Comparison of ENCODE assay signal across 32 mouse cellular contexts in genomic region chr13:96110767-96111166, GRCm38 (mm10). TPM values are rescaled to one million over a fixed set of nuclear protein-coding genes. Genes with fewer than 3 reads are reported as not detected.
DNase-seq lines count a peak whose midpoint lies in the region; ATAC-seq lines count a peak whose summit lies in the region.
"Had no signal": no experiment of that assay in that cellular context is flagged by ENCODE, and none has a peak within 500 bp of the region (broad histone marks: within the 10 kb centered on the region; RNA-seq: fewer than 3 reads in every experiment).

No protein-coding gene starts in this region.

- no peaks in the 10 kb centered on the region for H3K9me3 ChIP-seq in hindbrain, embryonic 12.5 days (replicated peaks)
- no peaks in the 10 kb centered on the region for H3K9me3 ChIP-seq in hindbrain, embryonic 16.5 days (ENCODE audit: control insufficient read depth, low read length)
- H3K9me3 ChIP-seq in midbrain, embryonic 15.5 days = no peaks in the 10 kb centered on the region
- H3K9me3 ChIP-seq in midbrain, embryonic 16.5 days (replicated peaks; ENCODE audit: control insufficient read depth, low read length, poor library complexity, severe bottlenecking) = no peaks in the 10 kb centered on the region
- H3K9me3 ChIP-seq in neural tube, embryonic 14.5 days (ENCODE audit: control insufficient read depth, low read length) = no peaks in the 10 kb centered on the region
- H3K9me3 ChIP-seq: embryonic facial prominence, embryonic 13.5 days; limb, embryonic 10.5 days; limb, embryonic 15.5 days; liver, embryonic 13.5 days; megakaryocyte, embryonic 14.5 days; midbrain, embryonic 12.5 days; stomach, embryonic 15.5 days had no signal

- H3K27me3 ChIP-seq in hindbrain, embryonic 12.5 days = no peaks in the 10 kb centered on the region
- no peaks in the 10 kb centered on the region for H3K27me3 ChIP-seq in hindbrain, embryonic 16.5 days (replicated peaks; ENCODE audit: control insufficient read depth, insufficient read depth, low read length)
- no peaks in the 10 kb centered on the region for H3K27me3 ChIP-seq in midbrain, embryonic 15.5 days (replicated peaks)
- no peaks in the 10 kb centered on the region for H3K27me3 ChIP-seq in midbrain, embryonic 16.5 days (ENCODE audit: control insufficient read depth, insufficient read depth, low read depth, low read length)
- no peaks in the 10 kb centered on the region for H3K27me3 ChIP-seq in neural tube, embryonic 14.5 days (ENCODE audit: control insufficient read depth, insufficient read depth, low read length)
- H3K27me3 ChIP-seq: embryonic facial prominence, embryonic 13.5 days; limb, embryonic 15.5 days; liver, embryonic 13.5 days; midbrain, embryonic 12.5 days; stomach, embryonic 15.5 days had no signal

- H3K4me2 ChIP-seq in hindbrain, embryonic 12.5 days (replicated peaks) = no peak overlapping the region
- no peak overlapping the region for H3K4me2 ChIP-seq in hindbrain, embryonic 16.5 days (ENCODE audit: low read length)
- H3K4me2 ChIP-seq in midbrain, embryonic 15.5 days = no peak overlapping the region
- no peak overlapping the region for H3K4me2 ChIP-seq in midbrain, embryonic 16.5 days (ENCODE audit: low read length)
- no peak overlapping the region for H3K4me2 ChIP-seq in neural tube, embryonic 14.5 days (ENCODE audit: low read depth, low read length)
- H3K4me2 ChIP-seq: embryonic facial prominence, embryonic 13.5 days; limb, embryonic 15.5 days; liver, embryonic 13.5 days; midbrain, embryonic 12.5 days; stomach, embryonic 15.5 days had no signal

- no peaks in the 10 kb centered on the region for H3K4me1 ChIP-seq in hindbrain, embryonic 12.5 days
- no peaks in the 10 kb centered on the region for H3K4me1 ChIP-seq in hindbrain, embryonic 16.5 days (ENCODE audit: control insufficient read depth, insufficient read depth, low read depth, low read length)
- H3K4me1 ChIP-seq in midbrain, embryonic 15.5 days = no peaks in the 10 kb centered on the region
- H3K4me1 ChIP-seq in midbrain, embryonic 16.5 days (ENCODE audit: control insufficient read depth, insufficient read depth, low read length) = no peaks in the 10 kb centered on the region
- H3K4me1 ChIP-seq in neural tube, embryonic 14.5 days (ENCODE audit: control insufficient read depth, insufficient read depth, low read length) = peaks cover 8% of the 10 kb centered on the region
- H3K4me1 ChIP-seq: embryonic facial prominence, embryonic 13.5 days; limb, embryonic 10.5 days; limb, embryonic 15.5 days; liver, embryonic 13.5 days; midbrain, embryonic 12.5 days; stomach, embryonic 15.5 days had no signal

- 43% methylated on average over 3 of the region's 3 CpGs for WGBS in hindbrain, embryonic 12.5 days
- WGBS in hindbrain, embryonic 16.5 days = 31% methylated on average over 3 of the region's 3 CpGs
- WGBS in midbrain, embryonic 15.5 days = 43% methylated on average over 3 of the region's 3 CpGs
- 42% methylated on average over 3 of the region's 3 CpGs for WGBS in midbrain, embryonic 16.5 days
- 17% methylated on average over 3 of the region's 3 CpGs for WGBS in neural tube, embryonic 14.5 days

- H3K36me3 ChIP-seq in hindbrain, embryonic 12.5 days = no peaks in the 10 kb centered on the region
- no peaks in the 10 kb centered on the region for H3K36me3 ChIP-seq in hindbrain, embryonic 16.5 days (ENCODE audit: control insufficient read depth, insufficient read depth, low read length)
- H3K36me3 ChIP-seq in midbrain, embryonic 15.5 days (replicated peaks) = no peaks in the 10 kb centered on the region
- no peaks in the 10 kb centered on the region for H3K36me3 ChIP-seq in midbrain, embryonic 16.5 days (ENCODE audit: control insufficient read depth, insufficient read depth, low read length)
- H3K36me3 ChIP-seq in neural tube, embryonic 14.5 days (ENCODE audit: control insufficient read depth, insufficient read depth, low read length) = no peaks in the 10 kb centered on the region
- H3K36me3 ChIP-seq: embryonic facial prominence, embryonic 13.5 days; limb, embryonic 10.5 days; limb, embryonic 15.5 days; liver, embryonic 13.5 days; midbrain, embryonic 12.5 days; stomach, embryonic 15.5 days had no signal

- H3K27ac ChIP-seq in hindbrain, embryonic 12.5 days = peak overlapping the region; percentile 9; the same call in 1 of the 2 replicates
- H3K27ac ChIP-seq in hindbrain, embryonic 16.5 days (ENCODE audit: low read depth, low read length) = no peak overlapping the region
- no peak overlapping the region for H3K27ac ChIP-seq in midbrain, embryonic 15.5 days
- H3K27ac ChIP-seq in midbrain, embryonic 16.5 days (ENCODE audit: low read length) = no peak overlapping the region
- H3K27ac ChIP-seq in neural tube, embryonic 14.5 days (ENCODE audit: low read depth, low read length) = peak overlapping the region; percentile 55; the same call in 1 of the 2 replicates
- H3K27ac ChIP-seq: embryonic facial prominence, embryonic 13.5 days; limb, embryonic 10.5 days; limb, embryonic 15.5 days; liver, embryonic 13.5 days; midbrain, embryonic 12.5 days; stomach, embryonic 15.5 days had no signal

- H3K9ac ChIP-seq in hindbrain, embryonic 12.5 days = no peak overlapping the region
- H3K9ac ChIP-seq in hindbrain, embryonic 16.5 days (ENCODE audit: low read depth, low read length) = no peak overlapping the region
- no peak overlapping the region for H3K9ac ChIP-seq in midbrain, embryonic 15.5 days
- no peak overlapping the region for H3K9ac ChIP-seq in midbrain, embryonic 16.5 days (ENCODE audit: low read depth, low read length)
- no peak overlapping the region for H3K9ac ChIP-seq in neural tube, embryonic 14.5 days (replicated peaks; ENCODE audit: low read depth, low read length)
- H3K9ac ChIP-seq: embryonic facial prominence, embryonic 13.5 days; limb, embryonic 15.5 days; liver, embryonic 13.5 days; midbrain, embryonic 12.5 days; stomach, embryonic 15.5 days had no signal

- no peak for DNase-seq in adrenal gland, postnatal 25 days
- DNase-seq: adrenal gland, adult 8-10 months; B cell, adult 2 months; cerebellum, adult 11 months; cerebellum, adult 9-11 months; gastrocnemius, postnatal 10 days; heart, postnatal 14 days; kidney, adult 9 months; kidney, postnatal 14 days; layer of hippocampus, adult 9-11 months; liver, embryonic 13.5 days; lung, adult 18-20 months; lung, postnatal 4 days; right cerebral cortex, postnatal 25 days had no signal

- no peak overlapping the region for H3K4me3 ChIP-seq in hindbrain, embryonic 12.5 days
- H3K4me3 ChIP-seq in hindbrain, embryonic 16.5 days (ENCODE audit: low read length) = no peak overlapping the region
- no peak overlapping the region for H3K4me3 ChIP-seq in midbrain, embryonic 15.5 days
- no peak overlapping the region for H3K4me3 ChIP-seq in midbrain, embryonic 16.5 days (ENCODE audit: low read depth, low read length)
- H3K4me3 ChIP-seq in neural tube, embryonic 14.5 days (ENCODE audit: low read depth, low read length) = no peak overlapping the region
- H3K4me3 ChIP-seq: embryonic facial prominence, embryonic 13.5 days; limb, embryonic 10.5 days; limb, embryonic 15.5 days; liver, embryonic 13.5 days; megakaryocyte, embryonic 14.5 days; midbrain, embryonic 12.5 days; stomach, embryonic 15.5 days had no signal

- 0 out of 2 replicates have a peak, but pooled peaks have one; percentile 52 for ATAC-seq in hindbrain, embryonic 12.5 days (ENCODE audit: low FRiP score)
- ATAC-seq in hindbrain, embryonic 16.5 days = no peak; the same call in 1 of the 2 replicates
- ATAC-seq in midbrain, embryonic 15.5 days (replicated peaks) = 0 out of 2 replicates have a peak, but pooled peaks have one; percentile 42
- ATAC-seq in midbrain, embryonic 16.5 days = no peak
- ATAC-seq in neural tube, embryonic 14.5 days (ENCODE audit: low read depth) = peak; percentile 69; the same call in 1 of the 2 replicates
- ATAC-seq: intestine, embryonic 16.5 days; lung, postnatal 0 days had no signal

RNA-seq across cellular contexts. Expression of gene Sv2c, which starts 21.6 kb away (rescaled TPM):
- polyA plus RNA-seq in hindbrain, embryonic 12.5 days (2016; fragmentation: Nextera tagmentation; extraction: Ambion mirVana) = 10.9 and 14.9 TPM in 2 replicates
- polyA plus RNA-seq in hindbrain, embryonic 16.5 days (2015; fragmentation: Nextera tagmentation; extraction: Ambion mirVana) = 35.2 and 35.6 TPM in 2 replicates
- 9.1 and 10.9 TPM in 2 replicates for polyA plus RNA-seq in midbrain, embryonic 15.5 days (2015; fragmentation: Nextera tagmentation; extraction: Ambion mirVana)
- 9.2 and 10.4 TPM in 2 replicates for polyA plus RNA-seq in midbrain, embryonic 16.5 days (2015; fragmentation: Nextera tagmentation; extraction: Ambion mirVana)
- polyA plus RNA-seq in neural tube, embryonic 14.5 days (2014; fragmentation: Nextera tagmentation; extraction: Ambion mirVana) = 53.9 and 58.0 TPM in 2 replicates
- 1.4 TPM in 2 replicates for total RNA-seq in adrenal gland, postnatal 25 days (2021)
- total RNA-seq: common myeloid progenitor, adult 5-6 weeks; monocyte, adult 5-6 weeks had no signal

RNA-seq across cellular contexts. Expression of gene Gm17190, which starts 28.9 kb away (rescaled TPM):
- polyA plus RNA-seq in hindbrain, embryonic 12.5 days (2016; fragmentation: Nextera tagmentation; extraction: Ambion mirVana) = 0.38 and 0.43 TPM in 2 replicates
- 0.39 and 0.40 TPM in 2 replicates for polyA plus RNA-seq in hindbrain, embryonic 16.5 days (2015; fragmentation: Nextera tagmentation; extraction: Ambion mirVana)
- 0.36 TPM in 1 of 2 replicates, not detected in the other for polyA plus RNA-seq in midbrain, embryonic 15.5 days (2015; fragmentation: Nextera tagmentation; extraction: Ambion mirVana)
- 0.23 TPM in 1 of 2 replicates, not detected in the other for polyA plus RNA-seq in midbrain, embryonic 16.5 days (2015; fragmentation: Nextera tagmentation; extraction: Ambion mirVana)
- polyA plus RNA-seq in neural tube, embryonic 14.5 days (2014; fragmentation: Nextera tagmentation; extraction: Ambion mirVana) = 0.84 and 1.1 TPM in 2 replicates
- not detected in 2 replicates for total RNA-seq in adrenal gland, postnatal 25 days (2021)
- total RNA-seq: adrenal gland, adult 8-10 months; common myeloid progenitor, adult 5-6 weeks; gastrocnemius, postnatal 10 days; heart, postnatal 14 days; left cerebral cortex, postnatal 10 days; monocyte, adult 5-6 weeks had no signal
- polyA plus RNA-seq: embryonic facial prominence, embryonic 13.5 days; gonadal fat pad, adult 2 months; heart, embryonic 14.5 days; intestine, embryonic 16.5 days; limb, embryonic 10.5 days; limb, embryonic 15.5 days; liver, embryonic 13.5 days; lung, postnatal 0 days; midbrain, embryonic 12.5 days had no signal

RNA-seq across cellular contexts. Expression of gene Gm20075, which starts 29.6 kb away (rescaled TPM):
- 27.6 and 32.0 TPM in 2 replicates for polyA plus RNA-seq in hindbrain, embryonic 12.5 days (2016; fragmentation: Nextera tagmentation; extraction: Ambion mirVana)
- 21.6 and 29.8 TPM in 2 replicates for polyA plus RNA-seq in hindbrain, embryonic 16.5 days (2015; fragmentation: Nextera tagmentation; extraction: Ambion mirVana)
- polyA plus RNA-seq in midbrain, embryonic 15.5 days (2015; fragmentation: Nextera tagmentation; extraction: Ambion mirVana) = 25.2 and 25.3 TPM in 2 replicates
- polyA plus RNA-seq in midbrain, embryonic 16.5 days (2015; fragmentation: Nextera tagmentation; extraction: Ambion mirVana) = 19.9 and 21.2 TPM in 2 replicates
- 25.5 and 37.3 TPM in 2 replicates for polyA plus RNA-seq in neural tube, embryonic 14.5 days (2014; fragmentation: Nextera tagmentation; extraction: Ambion mirVana)
- total RNA-seq in adrenal gland, postnatal 25 days (2021) = 19.6 and 24.7 TPM in 2 replicates

Comparison
In these comparisons a context has a peak if more than half of its experiments do, and no peak if none do; other contexts are left out.
1. ATAC-seq: peak in hindbrain, embryonic 12.5 days (single experiment), midbrain, embryonic 15.5 days (single experiment) and neural tube, embryonic 14.5 days (single experiment); none in hindbrain, embryonic 16.5 days (single experiment) and midbrain, embryonic 16.5 days (single experiment).
2. H3K27ac ChIP-seq: peak in hindbrain, embryonic 12.5 days (single experiment) and neural tube, embryonic 14.5 days (single experiment); none in hindbrain, embryonic 16.5 days (single experiment), midbrain, embryonic 15.5 days (single experiment) and midbrain, embryonic 16.5 days (single experiment).